Mouse (Mus musculus) liver, embryonic 16.5 days (tissue): ENCODE data around the gene Carmil2. TPM values are rescaled to one million over a fixed set of nuclear protein-coding genes. Genes with fewer than 3 reads are reported as not detected.

ENCODE experiments used
- ATAC-seq: fragments of 200-750 bp; cut with Nextera tagmentation; 2 replicates; pipeline ENCODE4 v1.8.0; 2017; ENCODE audit warnings: low read depth, mild to moderate bottlenecking, moderate number of reproducible peaks, moderate library complexity
- H3K27ac ChIP-seq: fragments of 300-500 bp; sonication (generic); 2 replicates; pipeline ENCODE4 v1.5.1; 2014; ENCODE audit warnings: mild to moderate bottlenecking, low read length
- H3K27me3 ChIP-seq: fragments of 300-500 bp; sonication (generic); 2 replicates; pipeline ENCODE4 v1.6.1; 2014; ENCODE audit warnings: low read depth, low read length, mixed read lengths; ENCODE audit not compliant: control insufficient read depth, insufficient read depth
- H3K36me3 ChIP-seq: fragments of 300-500 bp; sonication (generic); 2 replicates; pipeline ENCODE4 v1.6.1; 2014; ENCODE audit warnings: mild to moderate bottlenecking; ENCODE audit not compliant: control insufficient read depth, insufficient read depth
- H3K4me1 ChIP-seq: fragments of 300-500 bp; sonication (generic); 2 replicates; pipeline ENCODE4 v1.6.1; 2014; ENCODE audit warnings: low read depth, low read length, mixed read lengths; ENCODE audit not compliant: control insufficient read depth
- H3K4me2 ChIP-seq: fragments of 300-500 bp; sonication (generic); 2 replicates; pipeline ENCODE4 v1.6.1; 2014; ENCODE audit warnings: low read depth, low read length, mixed read lengths
- H3K4me3 ChIP-seq: fragments of 300-500 bp; sonication (generic); 2 replicates; pipeline ENCODE4 v1.5.1; 2014; ENCODE audit warnings: low read depth, mild to moderate bottlenecking, low read length
- H3K9ac ChIP-seq: fragments of 300-500 bp; sonication (generic); 2 replicates; pipeline ENCODE4 v1.6.1; 2014; ENCODE audit warnings: low read depth, low read length
- H3K9me3 ChIP-seq: fragments of 300-500 bp; sonication (generic); replicated peaks from 2 replicates; pipeline ENCODE4 v1.6.1; 2016; ENCODE audit warnings: low read length; ENCODE audit not compliant: control insufficient read depth
- WGBS: fragments of 180-500 bp; shearing (Covaris S2); extraction: QIAGEN DNeasy Blood & Tissue Kit; methylation state at CpG from one replicate; pipeline ENCODE4 v1.1.7; 2014; ENCODE audit not compliant: insufficient replicate concordance; 5-methylcytosine and 5-hydroxymethylcytosine counted together
- polyA plus RNA-seq: library from polyadenylated mRNA; unstranded; fragments of >200 nt; fragmentation: Nextera tagmentation; extraction: Ambion mirVana; gene quantifications from 2 replicates; pipeline ENCODE4 v1.2.1, GENCODE M21; 2015

Gene Carmil2
- polyA plus RNA-seq, 1 experiment from 2014 or later: 0.33 TPM

- ATAC-seq: no peak
- no peak overlapping the region for H3K9ac ChIP-seq
- H3K36me3 ChIP-seq: peaks cover 5% of the 10 kb centered on the region; the same call in 1 of the 2 replicates
- H3K27me3 ChIP-seq: peaks cover 5% of the 10 kb centered on the region; the same call in 1 of the 2 replicates
- H3K27ac ChIP-seq: no peak overlapping the region
- H3K4me2 ChIP-seq: no peak overlapping the region
- no peaks in the 10 kb centered on the region for H3K9me3 ChIP-seq
- peaks cover 10% of the 10 kb centered on the region for H3K4me1 ChIP-seq
- 78% methylated on average over 11 of the region's 11 CpGs for WGBS
- no peak overlapping the region for H3K4me3 ChIP-seq
Measured at GRCm38 (mm10) chr8:105692449-105693182, 6.5 kb downstream of the Carmil2 start.

- 10% methylated on average over 28 of the region's 30 CpGs for WGBS
- no peak overlapping the region for H3K9ac ChIP-seq
- H3K4me1 ChIP-seq: peaks cover 10% of the 10 kb centered on the region
- peaks cover 5% of the 10 kb centered on the region; the same call in 1 of the 2 replicates for H3K27me3 ChIP-seq
- peaks cover 12% of the 10 kb centered on the region; the same call in 1 of the 2 replicates for H3K36me3 ChIP-seq
- no peak overlapping the region for H3K27ac ChIP-seq
- H3K4me3 ChIP-seq: peak overlapping the region; percentile 44
- H3K4me2 ChIP-seq: peak overlapping the region; percentile 76
- H3K9me3 ChIP-seq: no peaks in the 10 kb centered on the region
- peak; percentile 52 for ATAC-seq
Measured at GRCm38 (mm10) chr8:105693648-105694047, 7.6 kb downstream of the Carmil2 start.

GRCm38 (mm10) chr8:105694051-105694799 lies 8.2 kb downstream of the Carmil2 start:
- Histone ChIP-seq H3K4me1 (peaks cover 10% of the 10 kb centered on the region), H3K9me3 (no peaks in the 10 kb centered on the region), H3K4me3 (peak overlapping the region; percentile 44), H3K27ac (no peak overlapping the region), H3K36me3 (peaks cover 12% of the 10 kb centered on the region; the same call in 1 of the 2 replicates), H3K27me3 (peaks cover 5% of the 10 kb centered on the region; the same call in 1 of the 2 replicates), H3K4me2 (peak overlapping the region; percentile 76), H3K9ac (no peak overlapping the region)
- 33% methylated on average over 40 of the region's 40 CpGs for WGBS
- ATAC-seq: 0 out of 2 replicates have a peak, but pooled peaks have one; percentile 7

- Histone ChIP-seq H3K9ac (no peak overlapping the region), H3K27ac (no peak overlapping the region), H3K36me3 (peaks cover 12% of the 10 kb centered on the region; the same call in 1 of the 2 replicates), H3K27me3 (peaks cover 5% of the 10 kb centered on the region; the same call in 1 of the 2 replicates), H3K4me3 (no peak overlapping the region), H3K4me2 (no peak overlapping the region), H3K4me1 (peaks cover 15% of the 10 kb centered on the region), H3K9me3 (no peaks in the 10 kb centered on the region)
- 76% methylated on average over 30 of the region's 30 CpGs for whole genome bisulfite sequencing
- no peak for ATAC-seq
Measured at GRCm38 (mm10) chr8:105695080-105695780, 9.2 kb downstream of the Carmil2 start.

GRCm38 (mm10) chr8:105697196-105697780 lies 11.2 kb downstream of the Carmil2 start:
- no peak overlapping the region for H3K9ac ChIP-seq
- H3K4me1 ChIP-seq: peaks cover 28% of the 10 kb centered on the region
- H3K27ac ChIP-seq: no peak overlapping the region
- WGBS: 87% methylated on average over 17 of the region's 17 CpGs
- H3K36me3 ChIP-seq: peaks cover 12% of the 10 kb centered on the region; the same call in 1 of the 2 replicates
- no peaks in the 10 kb centered on the region for H3K9me3 ChIP-seq
- no peak overlapping the region for H3K4me2 ChIP-seq
- ATAC-seq: no peak
- peaks cover 5% of the 10 kb centered on the region; the same call in 1 of the 2 replicates for H3K27me3 ChIP-seq
- no peak overlapping the region for H3K4me3 ChIP-seq

- H3K9ac ChIP-seq: no peak overlapping the region
- ATAC-seq: no peak
- H3K4me2 ChIP-seq: no peak overlapping the region
- peaks cover 26% of the 10 kb centered on the region for H3K4me1 ChIP-seq
- peaks cover 12% of the 10 kb centered on the region; the same call in 1 of the 2 replicates for H3K36me3 ChIP-seq
- H3K27ac ChIP-seq: no peak overlapping the region
- WGBS: 79% methylated on average over 5 of the region's 5 CpGs
- peaks cover under 1% of the 10 kb centered on the region; the same call in 1 of the 2 replicates for H3K27me3 ChIP-seq
- no peaks in the 10 kb centered on the region for H3K9me3 ChIP-seq
- no peak overlapping the region for H3K4me3 ChIP-seq
Measured at GRCm38 (mm10) chr8:105698734-105699133, 12.7 kb downstream of the Carmil2 start.

GRCm38 (mm10) chr8:105699488-105700215 lies 13.6 kb downstream of the Carmil2 start:
- H3K4me3 ChIP-seq: peak overlapping the region; percentile 84
- H3K27ac ChIP-seq: no peak overlapping the region
- peaks cover 12% of the 10 kb centered on the region; the same call in 1 of the 2 replicates for H3K36me3 ChIP-seq
- H3K4me2 ChIP-seq: peak overlapping the region; percentile 99
- 81% methylated on average over 11 of the region's 11 CpGs for WGBS
- no peaks in the 10 kb centered on the region for H3K9me3 ChIP-seq
- peaks cover 18% of the 10 kb centered on the region for H3K4me1 ChIP-seq
- H3K27me3 ChIP-seq: no peaks in the 10 kb centered on the region; the same call in 1 of the 2 replicates
- no peak for ATAC-seq
- H3K9ac ChIP-seq: peak overlapping the region; percentile 80; the same call in 1 of the 2 replicates

- Histone ChIP-seq H3K4me3 (peak overlapping the region; percentile 84), H3K9ac (peak overlapping the region; percentile 80), H3K4me2 (peak overlapping the region; percentile 99), H3K9me3 (no peaks in the 10 kb centered on the region), H3K36me3 (peaks cover 12% of the 10 kb centered on the region; the same call in 1 of the 2 replicates), H3K27ac (peak overlapping the region; percentile 95), H3K27me3 (no peaks in the 10 kb centered on the region), H3K4me1 (peaks cover 18% of the 10 kb centered on the region)
- under 1% methylated on average over 21 of the region's 21 CpGs for WGBS
- peak; percentile 37 for ATAC-seq
Measured at GRCm38 (mm10) chr8:105700566-105700965, 14.5 kb downstream of the Carmil2 start.
